Mouse (Mus musculus) kidney, postnatal 0 days (tissue): Measurements from ENCODE around the gene Gm20906. TPM values are rescaled to one million over a fixed set of nuclear protein-coding genes. Genes with fewer than 3 reads are reported as not detected.
"Not testable (repeated sequence)": the region's sequence is repeated elsewhere in the genome, so short reads cannot be mapped to it uniquely, and the experiment has no call there.

Source experiments
- ATAC-seq: fragments of 200-750 bp; cut with Nextera tagmentation; replicated peaks from 2 replicates; pipeline ENCODE4 v1.8.0; 2017; ENCODE audit warnings: low read depth, moderate number of reproducible peaks, moderate TSS enrichment, moderate library complexity; ENCODE audit not compliant: low FRiP score
- DNase-seq: peaks from one replicate; pipeline ENCODE4 v3.0.0-alpha.2; 2016; ENCODE audit warnings: low spot score
- H3K27ac ChIP-seq: fragments of 300-500 bp; sonication (generic); 2 replicates; pipeline ENCODE4 v1.5.1; 2014; ENCODE audit warnings: mild to moderate bottlenecking
- H3K27me3 ChIP-seq: fragments of 300-500 bp; sonication (generic); 2 replicates; pipeline ENCODE4 v1.6.1; 2014; ENCODE audit warnings: low read length, mixed read lengths; ENCODE audit not compliant: insufficient read depth
- H3K36me3 ChIP-seq: fragments of 300-500 bp; sonication (generic); 2 replicates; pipeline ENCODE4 v1.6.1; 2014; ENCODE audit warnings: low read length, mixed read lengths; ENCODE audit not compliant: insufficient read depth
- H3K4me1 ChIP-seq: fragments of 300-500 bp; sonication (generic); replicated peaks from 2 replicates; pipeline ENCODE4 v1.6.1; 2014; ENCODE audit warnings: antibody characterized with exemption, low read length, mixed read lengths; ENCODE audit not compliant: insufficient read depth
- H3K4me2 ChIP-seq: fragments of 300-500 bp; sonication (generic); 2 replicates; pipeline ENCODE4 v1.6.1; 2014; ENCODE audit warnings: mild to moderate bottlenecking, low read length, moderate library complexity, mixed read lengths
- H3K4me3 ChIP-seq: fragments of 300-500 bp; sonication (generic); replicated peaks from 2 replicates; pipeline ENCODE4 v1.5.1; 2014; ENCODE audit warnings: low read depth, low read length
- H3K9ac ChIP-seq: fragments of 300-500 bp; sonication (generic); 2 replicates; pipeline ENCODE4 v1.6.1; 2014; ENCODE audit warnings: low read depth, low read length
- H3K9me3 ChIP-seq: fragments of 300-500 bp; sonication (generic); replicated peaks from 2 replicates; pipeline ENCODE4 v1.6.1; 2016; ENCODE audit warnings: low read length, inconsistent platforms, mixed read lengths
- WGBS: fragments of 180-500 bp; shearing (Covaris S2); extraction: QIAGEN DNeasy Blood & Tissue Kit; methylation state at CpG from one replicate; pipeline ENCODE4 v1.1.7; 2014; 5-methylcytosine and 5-hydroxymethylcytosine counted together
- polyA plus RNA-seq: library from polyadenylated mRNA; unstranded; fragments of >200 nt; fragmentation: Nextera tagmentation; extraction: Ambion mirVana; gene quantifications from 2 replicates; pipeline ENCODE4 v1.2.1, GENCODE M21; 2015

Gm20906 gene
- polyA plus RNA-seq = not detected in 2 replicates

DNA sequence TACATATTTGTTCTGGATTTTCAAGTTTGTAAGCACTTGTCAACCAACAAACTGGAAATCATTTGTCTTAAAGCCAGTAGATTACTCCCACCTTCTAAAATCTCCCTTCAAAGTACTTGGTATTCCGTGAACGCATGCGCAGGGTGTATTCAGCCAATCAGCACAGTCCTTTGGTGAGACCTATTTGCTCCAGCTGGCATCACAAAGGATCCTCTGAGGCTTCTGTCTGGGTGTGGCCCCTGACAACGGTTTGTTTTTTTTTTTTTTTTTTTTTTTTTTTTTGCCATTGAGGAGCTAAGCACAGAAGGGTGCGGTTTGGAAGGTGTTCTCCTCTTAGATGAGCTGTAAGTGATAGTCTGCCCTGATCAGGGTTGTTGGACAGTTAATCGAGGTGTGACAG is at the start of gene Gm20906:
Gene Gm20906 (plus strand): TSS at position 301 of the 400 bp plus-strand sequence.
- DNase-seq = not testable (repeated sequence)

More for the DNA sequence above, at the start of gene Gm20906:
- ATAC-seq, H3K27ac ChIP-seq, H3K4me3 ChIP-seq, H3K36me3 ChIP-seq, H3K4me1 ChIP-seq, H3K27me3 ChIP-seq, H3K9me3 ChIP-seq, H3K4me2 ChIP-seq, H3K9ac ChIP-seq: not testable (repeated sequence)
- WGBS = no CpG with 5 or more reads among the region's 6 CpGs
